Mouse (Mus musculus): ENCODE results near the gene Syne1. TPM values are rescaled to one million over a fixed set of nuclear protein-coding genes. Genes with fewer than 3 reads are reported as not detected.

Syne1 gene
- polyA plus RNA-seq, 1 experiment from 2014 or later = 19.6 TPM

- Histone ChIP-seq H3K9me3 (replicated peaks; ENCODE audit: control insufficient read depth, low read length, poor library complexity, severe bottlenecking) (no peaks in the 10 kb centered on the region), H3K27ac (ENCODE audit: low read length) (no peak overlapping the region), H3K9ac (ENCODE audit: low read depth, low read length) (no peak overlapping the region), H3K27me3 (ENCODE audit: control insufficient read depth, insufficient read depth, low read depth, low read length) (no peaks in the 10 kb centered on the region), H3K4me2 (ENCODE audit: low read length) (no peak overlapping the region), H3K4me3 (ENCODE audit: low read depth, low read length) (no peak overlapping the region), H3K36me3 (ENCODE audit: control insufficient read depth, insufficient read depth, low read length) (no peaks in the 10 kb centered on the region), H3K4me1 (ENCODE audit: control insufficient read depth, insufficient read depth, low read length) (no peaks in the 10 kb centered on the region)
- WGBS = 60% methylated on average over 4 of the region's 4 CpGs
- ATAC-seq = no peak
Observed at GRCm38 (mm10) chr10:5239680-5240079, 311.6 kb downstream of the Syne1 start.

GRCm38 (mm10) chr10:5236926-5237325 is 314.4 kb downstream of the Syne1 start:
- no peak overlapping the region for H3K9ac ChIP-seq (ENCODE audit: low read depth, low read length)
- H3K27ac ChIP-seq (ENCODE audit: low read length) = no peak overlapping the region
- H3K4me1 ChIP-seq (ENCODE audit: control insufficient read depth, insufficient read depth, low read length) = no peaks in the 10 kb centered on the region
- H3K36me3 ChIP-seq (ENCODE audit: control insufficient read depth, insufficient read depth, low read length) = no peaks in the 10 kb centered on the region
- H3K4me2 ChIP-seq (ENCODE audit: low read length) = no peak overlapping the region
- no peak overlapping the region for H3K4me3 ChIP-seq (ENCODE audit: low read depth, low read length)
- no peaks in the 10 kb centered on the region for H3K9me3 ChIP-seq (replicated peaks; ENCODE audit: control insufficient read depth, low read length, poor library complexity, severe bottlenecking)
- 45% methylated on average over 4 of the region's 4 CpGs for WGBS
- no peaks in the 10 kb centered on the region for H3K27me3 ChIP-seq (ENCODE audit: control insufficient read depth, insufficient read depth, low read depth, low read length)
- ATAC-seq = no peak

GRCm38 (mm10) chr10:5236171-5236570 is 315.1 kb downstream of the Syne1 start:
- Histone ChIP-seq H3K9ac (ENCODE audit: low read depth, low read length) (no peak overlapping the region), H3K36me3 (ENCODE audit: control insufficient read depth, insufficient read depth, low read length) (no peaks in the 10 kb centered on the region)
- 83% methylated on average over 3 of the region's 3 CpGs for WGBS

GRCm38 (mm10) chr10:5234721-5235501 is 316.4 kb downstream of the Syne1 start:
- Histone ChIP-seq H3K27me3 (ENCODE audit: control insufficient read depth, insufficient read depth, low read depth, low read length) (no peaks in the 10 kb centered on the region), H3K4me3 (ENCODE audit: low read depth, low read length) (no peak overlapping the region), H3K36me3 (ENCODE audit: control insufficient read depth, insufficient read depth, low read length) (no peaks in the 10 kb centered on the region), H3K9ac (ENCODE audit: low read depth, low read length) (no peak overlapping the region), H3K4me1 (ENCODE audit: control insufficient read depth, insufficient read depth, low read length) (no peaks in the 10 kb centered on the region), H3K27ac (ENCODE audit: low read length) (no peak overlapping the region), H3K4me2 (ENCODE audit: low read length) (no peak overlapping the region), H3K9me3 (replicated peaks; ENCODE audit: control insufficient read depth, low read length, poor library complexity, severe bottlenecking) (no peaks in the 10 kb centered on the region)
- WGBS = 77% methylated on average over 9 of the region's 9 CpGs
- no peak for ATAC-seq

More at GRCm38 (mm10) chr10:5236171-5236570, 315.1 kb downstream of the Syne1 start:
- H3K27ac ChIP-seq (ENCODE audit: low read length) = no peak overlapping the region
- H3K4me3 ChIP-seq (ENCODE audit: low read depth, low read length) = no peak overlapping the region
- no peak for ATAC-seq
- no peak overlapping the region for H3K4me2 ChIP-seq (ENCODE audit: low read length)
- no peaks in the 10 kb centered on the region for H3K9me3 ChIP-seq (replicated peaks; ENCODE audit: control insufficient read depth, low read length, poor library complexity, severe bottlenecking)
- no peaks in the 10 kb centered on the region for H3K27me3 ChIP-seq (ENCODE audit: control insufficient read depth, insufficient read depth, low read depth, low read length)
- no peaks in the 10 kb centered on the region for H3K4me1 ChIP-seq (ENCODE audit: control insufficient read depth, insufficient read depth, low read length)

- Histone ChIP-seq H3K4me3 (ENCODE audit: low read depth, low read length) (no peak overlapping the region), H3K27ac (ENCODE audit: low read length) (no peak overlapping the region), H3K9ac (ENCODE audit: low read depth, low read length) (no peak overlapping the region), H3K36me3 (ENCODE audit: control insufficient read depth, insufficient read depth, low read length) (peaks cover 2% of the 10 kb centered on the region; the same call in 1 of the 2 replicates), H3K4me1 (ENCODE audit: control insufficient read depth, insufficient read depth, low read length) (no peaks in the 10 kb centered on the region), H3K27me3 (ENCODE audit: control insufficient read depth, insufficient read depth, low read depth, low read length) (no peaks in the 10 kb centered on the region), H3K9me3 (replicated peaks; ENCODE audit: control insufficient read depth, low read length, poor library complexity, severe bottlenecking) (no peaks in the 10 kb centered on the region), H3K4me2 (ENCODE audit: low read length) (no peak overlapping the region)
- WGBS = 96% methylated on average over 8 of the region's 8 CpGs
- no peak for ATAC-seq
Observed at GRCm38 (mm10) chr10:5229129-5229528, 322.2 kb downstream of the Syne1 start.

- Histone ChIP-seq H3K4me3 (ENCODE audit: low read depth, low read length) (no peak overlapping the region), H3K27ac (ENCODE audit: low read length) (no peak overlapping the region), H3K27me3 (ENCODE audit: control insufficient read depth, insufficient read depth, low read depth, low read length) (no peaks in the 10 kb centered on the region), H3K9me3 (replicated peaks; ENCODE audit: control insufficient read depth, low read length, poor library complexity, severe bottlenecking) (no peaks in the 10 kb centered on the region), H3K4me2 (ENCODE audit: low read length) (no peak overlapping the region), H3K36me3 (ENCODE audit: control insufficient read depth, insufficient read depth, low read length) (peaks cover 2% of the 10 kb centered on the region; the same call in 1 of the 2 replicates), H3K9ac (ENCODE audit: low read depth, low read length) (no peak overlapping the region), H3K4me1 (ENCODE audit: control insufficient read depth, insufficient read depth, low read length) (no peaks in the 10 kb centered on the region)
- WGBS = 82% methylated on average over 20 of the region's 20 CpGs
- ATAC-seq = no peak
Observed at GRCm38 (mm10) chr10:5227395-5228076, 323.7 kb downstream of the Syne1 start.

- Histone ChIP-seq H3K27me3 (ENCODE audit: control insufficient read depth, insufficient read depth, low read depth, low read length) (no peaks in the 10 kb centered on the region), H3K4me1 (ENCODE audit: control insufficient read depth, insufficient read depth, low read length) (no peaks in the 10 kb centered on the region), H3K36me3 (ENCODE audit: control insufficient read depth, insufficient read depth, low read length) (peaks cover 3% of the 10 kb centered on the region; the same call in 1 of the 2 replicates), H3K4me3 (ENCODE audit: low read depth, low read length) (no peak overlapping the region), H3K27ac (ENCODE audit: low read length) (no peak overlapping the region), H3K9ac (ENCODE audit: low read depth, low read length) (no peak overlapping the region), H3K4me2 (ENCODE audit: low read length) (no peak overlapping the region), H3K9me3 (replicated peaks; ENCODE audit: control insufficient read depth, low read length, poor library complexity, severe bottlenecking) (no peaks in the 10 kb centered on the region)
- WGBS = 19% methylated on average over 1 of the region's 1 CpGs
- ATAC-seq = no peak
Observed at GRCm38 (mm10) chr10:5215943-5216342, 335.3 kb downstream of the Syne1 start.

- Histone ChIP-seq H3K4me2 (ENCODE audit: low read length) (no peak overlapping the region), H3K4me3 (ENCODE audit: low read depth, low read length) (no peak overlapping the region), H3K9me3 (replicated peaks; ENCODE audit: control insufficient read depth, low read length, poor library complexity, severe bottlenecking) (no peaks in the 10 kb centered on the region), H3K27ac (ENCODE audit: low read length) (no peak overlapping the region), H3K27me3 (ENCODE audit: control insufficient read depth, insufficient read depth, low read depth, low read length) (no peaks in the 10 kb centered on the region), H3K9ac (ENCODE audit: low read depth, low read length) (no peak overlapping the region), H3K4me1 (ENCODE audit: control insufficient read depth, insufficient read depth, low read length) (no peaks in the 10 kb centered on the region; the same call in 1 of the 2 replicates), H3K36me3 (ENCODE audit: control insufficient read depth, insufficient read depth, low read length) (peaks cover 4% of the 10 kb centered on the region; the same call in 1 of the 2 replicates)
- WGBS = 56% methylated on average over 7 of the region's 7 CpGs
- no peak for ATAC-seq
Observed at GRCm38 (mm10) chr10:5207905-5208641, 343.2 kb downstream of the Syne1 start.
